Mouse (Mus musculus): Measurements from ENCODE around the gene Cck.

Cck gene

GRCm38 (mm10) chr9:121495529-121495928 lies at the start of gene Cck:
Gene Cck, minus strand, starts transcription at chr9:121495694.
- peak; percentile 57 for DNase-seq

GRCm38 (mm10) chr9:121541530-121541929 lies 46.0 kb upstream of the Cck start:
- no peak for DNase-seq

GRCm38 (mm10) chr9:121532626-121533025 lies 37.1 kb upstream of the Cck start:
- no peak for DNase-seq

- peak; percentile 31 for DNase-seq
Observed at GRCm38 (mm10) chr9:121528605-121529357, 33.3 kb upstream of the Cck start.

GRCm38 (mm10) chr9:121526171-121526570 lies 30.7 kb upstream of the Cck start:
- DNase-seq = no peak

GRCm38 (mm10) chr9:121520047-121520446 lies 24.6 kb upstream of the Cck start:
- DNase-seq = no peak

- no peak for DNase-seq
Observed at GRCm38 (mm10) chr9:121514462-121514861, 19.0 kb upstream of the Cck start.

GRCm38 (mm10) chr9:121511911-121512310 lies 16.4 kb upstream of the Cck start:
- no peak for DNase-seq

GRCm38 (mm10) chr9:121506478-121507180 lies 11.1 kb upstream of the Cck start:
- DNase-seq = no peak

GRCm38 (mm10) chr9:121505346-121505745 lies 9.9 kb upstream of the Cck start:
- DNase-seq = no peak

- no peak for DNase-seq
Observed at GRCm38 (mm10) chr9:121496102-121496501, 608 bp upstream of the Cck start.

GRCm38 (mm10) chr9:121494006-121494767 lies 1.3 kb downstream of the Cck start:
- DNase-seq = no peak

GRCm38 (mm10) chr9:121491592-121492240 lies 3.8 kb downstream of the Cck start:
- no peak for DNase-seq

- DNase-seq = no peak
Observed at GRCm38 (mm10) chr9:121487216-121487615, 8.3 kb downstream of the Cck start.

GRCm38 (mm10) chr9:121479453-121479852 lies 16.0 kb downstream of the Cck start:
- peak; percentile 72 for DNase-seq

GRCm38 (mm10) chr9:121477305-121477911 lies 18.1 kb downstream of the Cck start:
- DNase-seq = peak; percentile 77

- no peak for DNase-seq
Observed at GRCm38 (mm10) chr9:121475488-121476452, 19.7 kb downstream of the Cck start.

- no peak for DNase-seq
Observed at GRCm38 (mm10) chr9:121474771-121475170, 20.7 kb downstream of the Cck start.

GRCm38 (mm10) chr9:121469711-121470110 lies 25.8 kb downstream of the Cck start:
- no peak for DNase-seq

GRCm38 (mm10) chr9:121467460-121467859 lies 28.0 kb downstream of the Cck start:
- no peak for DNase-seq

- no peak for DNase-seq
Observed at GRCm38 (mm10) chr9:121460527-121460926, 35.0 kb downstream of the Cck start.
